Mouse (Mus musculus): Measurements from ENCODE around the gene Nrm.

- TF ChIP-seq CTCF (IDR thresholded peaks at IDR 0.05; ENCODE audit: borderline replicate concordance, insufficient read depth, low read depth, low read length), result no peak
- no peak for TF ChIP-seq POLR2A (IDR thresholded peaks at IDR 0.05; ENCODE audit: borderline replicate concordance, insufficient read depth, low read length)
These were observed 48.8 kb upstream of the Nrm start for GRCm38 (mm10) chr17:35812307-35812706.
